Mouse (Mus musculus): ENCODE data around the gene Srsf4. TPM values are rescaled to one million over a fixed set of nuclear protein-coding genes. Genes with fewer than 3 reads are reported as not detected.

Srsf4 gene
- polyA plus RNA-seq, 1 experiment from 2014 or later = 92.6 TPM

GRCm38 (mm10) chr4:131876836-131877235 lies 3.4 kb downstream of the Srsf4 start:
- H3K27ac ChIP-seq = no peak overlapping the region
- no peak overlapping the region for H3K9ac ChIP-seq
- H3K9me3 ChIP-seq = no peaks in the 10 kb centered on the region
- WGBS = 65% methylated on average over 2 of the region's 2 CpGs
- H3K36me3 ChIP-seq = no peaks in the 10 kb centered on the region
- H3K4me2 ChIP-seq (replicated peaks) = no peak overlapping the region
- no peaks in the 10 kb centered on the region for H3K27me3 ChIP-seq (replicated peaks)
- no peak overlapping the region for H3K4me3 ChIP-seq (replicated peaks)
- no peak for ATAC-seq
- H3K4me1 ChIP-seq (replicated peaks) = peaks cover 20% of the 10 kb centered on the region

- Histone ChIP-seq H3K36me3 (0 out of 2 replicates have a peak, but pooled peaks cover 4% of the 10 kb centered on the region), H3K4me2 (replicated peaks) (no peak overlapping the region), H3K9me3 (no peaks in the 10 kb centered on the region), H3K9ac (no peak overlapping the region), H3K4me1 (replicated peaks) (peaks cover 28% of the 10 kb centered on the region), H3K4me3 (replicated peaks) (no peak overlapping the region), H3K27ac (no peak overlapping the region), H3K27me3 (replicated peaks) (no peaks in the 10 kb centered on the region)
- no peak for ATAC-seq
- 66% methylated on average over 1 of the region's 1 CpGs for WGBS
These were observed 6.3 kb downstream of the Srsf4 start for GRCm38 (mm10) chr4:131879692-131880091.

GRCm38 (mm10) chr4:131881306-131881705 lies 7.9 kb downstream of the Srsf4 start:
- WGBS = 83% methylated on average over 7 of the region's 7 CpGs
- H3K4me3 ChIP-seq (replicated peaks) = no peak overlapping the region
- no peaks in the 10 kb centered on the region for H3K9me3 ChIP-seq
- no peak for ATAC-seq
- H3K36me3 ChIP-seq = peaks cover 16% of the 10 kb centered on the region
- no peaks in the 10 kb centered on the region for H3K27me3 ChIP-seq (replicated peaks)
- no peak overlapping the region for H3K9ac ChIP-seq
- peaks cover 26% of the 10 kb centered on the region for H3K4me1 ChIP-seq (replicated peaks)
- H3K4me2 ChIP-seq (replicated peaks) = no peak overlapping the region
- no peak overlapping the region for H3K27ac ChIP-seq

- no peaks in the 10 kb centered on the region for H3K27me3 ChIP-seq (replicated peaks)
- peaks cover 17% of the 10 kb centered on the region for H3K4me1 ChIP-seq (replicated peaks)
- H3K9me3 ChIP-seq = no peaks in the 10 kb centered on the region
- WGBS = 62% methylated on average over 6 of the region's 6 CpGs
- H3K27ac ChIP-seq = no peak overlapping the region
- no peak overlapping the region for H3K9ac ChIP-seq
- H3K36me3 ChIP-seq = peaks cover 19% of the 10 kb centered on the region
- no peak for ATAC-seq
- no peak overlapping the region for H3K4me3 ChIP-seq (replicated peaks)
- H3K4me2 ChIP-seq (replicated peaks) = no peak overlapping the region
These were observed 10.2 kb downstream of the Srsf4 start for GRCm38 (mm10) chr4:131883571-131883970.

GRCm38 (mm10) chr4:131885376-131885775 lies 12.0 kb downstream of the Srsf4 start:
- H3K9me3 ChIP-seq = no peaks in the 10 kb centered on the region

GRCm38 (mm10) chr4:131888564-131888963 lies 15.1 kb downstream of the Srsf4 start:
- Histone ChIP-seq H3K4me3 (replicated peaks) (no peak overlapping the region), H3K4me2 (replicated peaks) (no peak overlapping the region), H3K9me3 (no peaks in the 10 kb centered on the region), H3K27ac (no peak overlapping the region), H3K9ac (no peak overlapping the region), H3K27me3 (replicated peaks) (no peaks in the 10 kb centered on the region), H3K4me1 (replicated peaks) (peaks cover 5% of the 10 kb centered on the region), H3K36me3 (peaks cover 34% of the 10 kb centered on the region)
- no peak for ATAC-seq
- 74% methylated on average over 1 of the region's 1 CpGs for whole genome bisulfite sequencing

More at GRCm38 (mm10) chr4:131885376-131885775, 12.0 kb downstream of the Srsf4 start:
- Histone ChIP-seq H3K27ac (no peak overlapping the region), H3K36me3 (peaks cover 19% of the 10 kb centered on the region), H3K27me3 (replicated peaks) (no peaks in the 10 kb centered on the region), H3K4me1 (replicated peaks) (peaks cover 11% of the 10 kb centered on the region), H3K9ac (no peak overlapping the region), H3K4me3 (replicated peaks) (no peak overlapping the region), H3K4me2 (replicated peaks) (no peak overlapping the region)
- WGBS = 76% methylated on average over 6 of the region's 6 CpGs
- no peak for ATAC-seq

GRCm38 (mm10) chr4:131890692-131891091 lies 17.3 kb downstream of the Srsf4 start:
- Histone ChIP-seq H3K9me3 (no peaks in the 10 kb centered on the region), H3K9ac (no peak overlapping the region), H3K4me1 (replicated peaks) (no peaks in the 10 kb centered on the region), H3K36me3 (peaks cover 37% of the 10 kb centered on the region), H3K27ac (no peak overlapping the region), H3K4me3 (replicated peaks) (no peak overlapping the region), H3K27me3 (replicated peaks) (no peaks in the 10 kb centered on the region), H3K4me2 (replicated peaks) (no peak overlapping the region)
- ATAC-seq = no peak
- 79% methylated on average over 3 of the region's 3 CpGs for WGBS

GRCm38 (mm10) chr4:131897109-131897508 lies 23.7 kb downstream of the Srsf4 start:
- Histone ChIP-seq H3K4me1 (replicated peaks) (no peaks in the 10 kb centered on the region), H3K27me3 (replicated peaks) (no peaks in the 10 kb centered on the region), H3K4me2 (replicated peaks) (no peak overlapping the region), H3K9ac (no peak overlapping the region), H3K36me3 (peaks cover 70% of the 10 kb centered on the region), H3K4me3 (replicated peaks) (no peak overlapping the region), H3K27ac (no peak overlapping the region), H3K9me3 (no peaks in the 10 kb centered on the region)
- no peak; the same call in 1 of the 2 replicates for ATAC-seq
- WGBS = 95% methylated on average over 5 of the region's 5 CpGs

- no peak overlapping the region for H3K4me2 ChIP-seq (replicated peaks)
- no peak overlapping the region for H3K4me3 ChIP-seq (replicated peaks)
- no peak overlapping the region for H3K9ac ChIP-seq
- H3K9me3 ChIP-seq = no peaks in the 10 kb centered on the region
- WGBS = 79% methylated on average over 8 of the region's 8 CpGs
- H3K36me3 ChIP-seq = peaks cover 66% of the 10 kb centered on the region
- H3K27me3 ChIP-seq (replicated peaks) = no peaks in the 10 kb centered on the region
- no peaks in the 10 kb centered on the region for H3K4me1 ChIP-seq (replicated peaks)
- H3K27ac ChIP-seq = no peak overlapping the region
- peak; percentile 82 for ATAC-seq
These were observed 24.4 kb downstream of the Srsf4 start for GRCm38 (mm10) chr4:131897787-131898186.

- H3K27me3 ChIP-seq (replicated peaks) = no peaks in the 10 kb centered on the region
- H3K4me3 ChIP-seq (replicated peaks) = no peak overlapping the region
- no peak overlapping the region for H3K4me2 ChIP-seq (replicated peaks)
- H3K27ac ChIP-seq = no peak overlapping the region
- no peaks in the 10 kb centered on the region for H3K4me1 ChIP-seq (replicated peaks)
- ATAC-seq = no peak
- no peak overlapping the region for H3K9ac ChIP-seq
- 90% methylated on average over 12 of the region's 12 CpGs for WGBS
- no peaks in the 10 kb centered on the region for H3K9me3 ChIP-seq
- H3K36me3 ChIP-seq = peaks cover 58% of the 10 kb centered on the region
These were observed 25.2 kb downstream of the Srsf4 start for GRCm38 (mm10) chr4:131898503-131899179.

GRCm38 (mm10) chr4:131899180-131899554 lies 25.8 kb downstream of the Srsf4 start:
- ATAC-seq = no peak
- Histone ChIP-seq H3K27ac (no peak overlapping the region), H3K4me2 (replicated peaks) (no peak overlapping the region), H3K4me3 (replicated peaks) (no peak overlapping the region), H3K4me1 (replicated peaks) (no peaks in the 10 kb centered on the region), H3K36me3 (peaks cover 55% of the 10 kb centered on the region), H3K27me3 (replicated peaks) (no peaks in the 10 kb centered on the region), H3K9me3 (no peaks in the 10 kb centered on the region), H3K9ac (no peak overlapping the region)
- WGBS = 76% methylated on average over 6 of the region's 6 CpGs

- no peaks in the 10 kb centered on the region for H3K9me3 ChIP-seq
- no peaks in the 10 kb centered on the region for H3K27me3 ChIP-seq (replicated peaks)
- ATAC-seq = no peak
- H3K4me2 ChIP-seq (replicated peaks) = no peak overlapping the region
- H3K4me3 ChIP-seq (replicated peaks) = no peak overlapping the region
- H3K36me3 ChIP-seq = peaks cover 51% of the 10 kb centered on the region
- 91% methylated on average over 15 of the region's 15 CpGs for whole genome bisulfite sequencing
- H3K4me1 ChIP-seq (replicated peaks) = no peaks in the 10 kb centered on the region
- H3K9ac ChIP-seq = no peak overlapping the region
- H3K27ac ChIP-seq = no peak overlapping the region
These were observed 27.7 kb downstream of the Srsf4 start for GRCm38 (mm10) chr4:131901090-131901489.

GRCm38 (mm10) chr4:131904478-131904877 lies 31.1 kb downstream of the Srsf4 start:
- peak; percentile 32; the same call in 1 of the 2 replicates for ATAC-seq

More at GRCm38 (mm10) chr4:131904478-131904877, 31.1 kb downstream of the Srsf4 start:
- peaks cover 30% of the 10 kb centered on the region for H3K36me3 ChIP-seq
- no peak overlapping the region for H3K4me3 ChIP-seq (replicated peaks)
- no peaks in the 10 kb centered on the region for H3K4me1 ChIP-seq (replicated peaks)
- no peaks in the 10 kb centered on the region for H3K9me3 ChIP-seq
- no peak overlapping the region for H3K9ac ChIP-seq
- WGBS = 57% methylated on average over 8 of the region's 8 CpGs
- no peak overlapping the region for H3K27ac ChIP-seq
- H3K27me3 ChIP-seq (replicated peaks) = no peaks in the 10 kb centered on the region
- H3K4me2 ChIP-seq (replicated peaks) = no peak overlapping the region
